Mouse (Mus musculus) limb, embryonic 10.5 days (tissue): ENCODE measurements around the gene 2410004B18Rik. TPM values are rescaled to one million over a fixed set of nuclear protein-coding genes. Genes with fewer than 3 reads are reported as not detected.
A peak's percentile ranks its signal among the peaks of the same experiment; 100 is the strongest.

Experiments
- DNase-seq: peaks from one replicate; pipeline ENCODE4 v3.0.0-alpha.2; 2017; ENCODE audit warnings: low spot score
- H3K27ac ChIP-seq: fragments of 300-500 bp; sonication (generic); 2 replicates; pipeline ENCODE4 v1.5.1; 2016; ENCODE audit warnings: mild to moderate bottlenecking
- H3K27me3 ChIP-seq: fragments of 300-500 bp; sonication (generic); 2 replicates; pipeline ENCODE4 v1.6.1; 2016; ENCODE audit warnings: low read depth, mild to moderate bottlenecking; ENCODE audit not compliant: poor library complexity, severe bottlenecking
- H3K36me3 ChIP-seq: fragments of 300-500 bp; sonication (generic); 2 replicates; pipeline ENCODE4 v1.6.1; 2016; ENCODE audit warnings: mild to moderate bottlenecking, moderate library complexity
- H3K4me1 ChIP-seq: fragments of 300-500 bp; sonication (generic); 2 replicates; pipeline ENCODE4 v1.6.1; 2016
- H3K4me3 ChIP-seq: fragments of 300-500 bp; sonication (generic); 2 replicates; pipeline ENCODE4 v1.5.1; 2016; ENCODE audit warnings: mild to moderate bottlenecking, moderate library complexity
- H3K9me3 ChIP-seq: fragments of 300-500 bp; sonication (generic); replicated peaks from 2 replicates; pipeline ENCODE4 v1.6.1; 2016; ENCODE audit warnings: mild to moderate bottlenecking
- WGBS: fragments of 180-500 bp; shearing (Covaris S2); methylation state at CpG from one replicate; pipeline ENCODE4 v1.1.7; 2016; 5-methylcytosine and 5-hydroxymethylcytosine counted together
- polyA plus RNA-seq: library from polyadenylated mRNA; unstranded; fragments of >200 nt; fragmentation: Nextera tagmentation; extraction: Ambion mirVana; gene quantifications from 2 replicates; pipeline ENCODE4 v1.2.1, GENCODE M21; 2016

The 2410004B18Rik gene
- polyA plus RNA-seq, 1 experiment from 2014 or later = 52.4 TPM

DNA sequence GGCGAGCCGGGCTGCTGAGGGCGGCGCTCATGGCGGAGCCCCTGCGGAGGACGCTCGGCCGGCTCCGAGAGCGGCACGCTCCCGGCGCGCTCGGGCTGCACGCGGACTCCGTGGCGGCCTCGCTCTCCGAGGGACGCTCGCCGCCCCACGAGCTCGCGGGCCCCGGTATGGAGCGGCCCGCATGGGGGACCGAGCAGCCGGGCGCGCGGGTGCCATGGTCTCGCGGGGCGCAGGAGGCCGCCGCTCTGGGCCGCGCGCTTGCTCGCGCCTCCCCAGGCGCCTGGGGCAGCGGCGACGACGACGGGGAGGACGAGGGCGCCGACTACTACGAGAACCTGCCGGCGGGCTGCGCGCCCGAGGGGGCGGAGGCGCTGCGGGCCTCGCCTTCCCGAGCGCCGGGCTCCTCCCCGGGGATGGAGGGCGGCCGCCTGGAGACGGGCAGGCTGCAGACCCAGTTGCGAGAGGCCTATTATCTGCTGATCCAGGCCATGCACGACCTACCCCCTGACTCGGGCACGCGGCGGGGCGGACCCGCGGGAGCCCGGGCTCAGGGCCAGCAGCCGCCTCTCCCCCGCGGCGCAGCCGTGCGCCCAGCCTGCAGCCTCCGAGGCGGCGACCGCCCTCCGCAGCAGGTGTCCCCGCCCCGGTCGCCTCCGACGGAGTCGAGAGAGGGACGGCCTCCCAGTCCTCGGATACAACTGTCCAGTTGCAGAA, 50.3 kb downstream of the 2410004B18Rik start:
- under 1% methylated on average over 100 of the region's 101 CpGs for WGBS
- Histone ChIP-seq H3K27me3 (peaks cover 34% of the 10 kb centered on the region), H3K4me3 (peak overlapping the region; percentile 75), H3K9me3 (no peaks in the 10 kb centered on the region), H3K4me1 (peaks cover 36% of the 10 kb centered on the region), H3K36me3 (peaks cover 4% of the 10 kb centered on the region; the same call in 1 of the 2 replicates), H3K27ac (peak overlapping the region; percentile 91)
- DNase-seq = peak; percentile 73

DNA sequence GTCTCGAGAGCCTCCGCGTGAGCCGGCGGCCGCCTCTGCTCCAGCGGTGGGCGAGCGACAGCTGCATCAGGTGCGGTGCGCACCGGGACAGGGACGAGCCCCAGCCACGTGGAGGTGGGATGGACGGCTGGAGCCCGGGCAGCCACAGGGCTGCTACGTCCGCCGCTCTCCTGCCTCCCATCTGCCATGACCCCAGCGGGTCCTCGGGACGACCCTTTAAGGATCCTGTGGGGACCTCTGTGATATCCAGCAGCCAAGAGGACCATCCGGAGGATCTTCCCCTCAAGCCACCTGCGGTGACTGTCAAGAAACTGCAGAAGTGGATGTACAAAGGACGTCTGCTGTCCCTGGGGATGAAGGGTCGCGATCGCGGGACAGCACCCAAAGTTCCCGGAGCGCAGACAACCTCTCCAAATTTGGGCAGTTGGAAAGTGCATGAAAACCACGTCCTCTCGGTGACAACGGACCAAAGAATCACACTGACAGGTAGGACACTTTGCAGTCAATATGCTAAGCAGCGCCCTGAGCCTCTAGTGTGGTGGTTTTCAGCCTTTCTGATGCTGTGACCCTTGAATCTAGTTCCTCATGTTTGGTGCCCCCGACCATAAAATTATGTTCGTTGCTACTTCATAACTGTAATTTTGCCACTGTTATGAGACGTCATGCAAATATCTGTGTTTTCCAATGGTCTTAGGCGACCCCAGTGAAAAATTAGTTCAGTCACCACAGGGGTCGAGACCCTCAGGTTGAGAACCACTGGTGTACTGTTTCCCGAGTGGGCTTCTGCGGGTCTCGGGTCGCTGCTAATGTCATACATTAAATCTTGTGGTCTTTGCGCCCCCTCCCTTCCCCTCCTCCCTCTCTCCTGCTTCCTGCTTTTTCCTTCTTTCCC, 51.1 kb downstream of the 2410004B18Rik start:
- under 1% methylated on average over 44 of the region's 45 CpGs for WGBS
- Histone ChIP-seq H3K36me3 (peaks cover 4% of the 10 kb centered on the region; the same call in 1 of the 2 replicates), H3K4me1 (peaks cover 36% of the 10 kb centered on the region), H3K9me3 (no peaks in the 10 kb centered on the region), H3K4me3 (peak overlapping the region; percentile 75), H3K27me3 (peaks cover 34% of the 10 kb centered on the region), H3K27ac (peak overlapping the region; percentile 91)
- DNase-seq = peak; percentile 72

DNA sequence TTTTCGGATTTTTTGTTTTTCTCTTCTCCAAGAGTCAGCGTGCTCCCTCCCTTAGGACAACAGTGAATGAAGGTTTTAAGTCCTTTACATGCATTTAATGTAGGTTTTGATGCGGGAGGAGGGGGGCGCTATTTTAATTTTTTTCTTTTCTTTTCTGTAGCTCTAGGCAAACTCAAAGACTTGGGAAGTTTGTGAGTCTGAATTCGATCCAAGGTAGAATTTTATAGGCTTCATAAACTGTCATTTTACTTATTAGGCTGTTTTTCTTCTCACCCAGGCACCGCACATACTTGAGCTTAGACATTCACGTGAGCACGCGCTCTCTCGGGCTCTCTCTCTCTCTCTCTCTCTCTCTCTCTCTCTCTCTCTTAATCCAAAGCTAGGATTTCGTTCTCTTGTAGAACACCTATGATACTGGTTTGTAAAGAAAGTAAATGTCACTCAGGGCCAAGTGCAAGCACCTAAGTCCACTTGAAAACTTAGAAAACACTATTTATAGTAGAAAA, 51.8 kb downstream of the 2410004B18Rik start:
- H3K4me1 ChIP-seq = peaks cover 32% of the 10 kb centered on the region
- DNase-seq = no peak
- H3K36me3 ChIP-seq = peaks cover 4% of the 10 kb centered on the region; the same call in 1 of the 2 replicates
- 10% methylated on average over 11 of the region's 11 CpGs for WGBS
- no peak overlapping the region for H3K27ac ChIP-seq
- H3K27me3 ChIP-seq = peaks cover 34% of the 10 kb centered on the region
- no peaks in the 10 kb centered on the region for H3K9me3 ChIP-seq
- H3K4me3 ChIP-seq = peak overlapping the region; percentile 75

DNA sequence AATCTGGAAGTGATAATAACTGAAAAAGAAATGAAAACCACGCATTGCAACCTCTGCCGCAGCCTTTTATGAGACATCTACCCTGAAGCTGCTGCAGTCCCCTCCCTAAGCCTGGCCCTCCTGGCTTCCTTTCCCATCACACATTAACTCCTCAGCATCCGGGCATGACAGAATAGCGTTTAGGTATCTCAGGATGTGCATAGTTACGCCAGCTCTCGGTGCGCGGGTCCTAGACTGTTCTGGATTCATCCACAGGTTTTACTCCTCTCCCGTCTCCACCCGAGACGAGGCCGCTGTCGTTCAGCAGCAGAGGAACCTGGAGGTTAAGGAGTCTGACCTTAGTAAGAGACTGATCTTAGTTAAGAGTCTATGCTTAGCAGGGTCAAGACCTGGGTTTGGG, 53.3 kb downstream of the 2410004B18Rik start:
- no peak overlapping the region for H3K27ac ChIP-seq
- no peak overlapping the region for H3K4me3 ChIP-seq
- no peaks in the 10 kb centered on the region for H3K9me3 ChIP-seq
- H3K4me1 ChIP-seq = peaks cover 32% of the 10 kb centered on the region
- DNase-seq = no peak
- peaks cover 4% of the 10 kb centered on the region; the same call in 1 of the 2 replicates for H3K36me3 ChIP-seq
- peaks cover 21% of the 10 kb centered on the region for H3K27me3 ChIP-seq
- 86% methylated on average over 13 of the region's 13 CpGs for WGBS

DNA sequence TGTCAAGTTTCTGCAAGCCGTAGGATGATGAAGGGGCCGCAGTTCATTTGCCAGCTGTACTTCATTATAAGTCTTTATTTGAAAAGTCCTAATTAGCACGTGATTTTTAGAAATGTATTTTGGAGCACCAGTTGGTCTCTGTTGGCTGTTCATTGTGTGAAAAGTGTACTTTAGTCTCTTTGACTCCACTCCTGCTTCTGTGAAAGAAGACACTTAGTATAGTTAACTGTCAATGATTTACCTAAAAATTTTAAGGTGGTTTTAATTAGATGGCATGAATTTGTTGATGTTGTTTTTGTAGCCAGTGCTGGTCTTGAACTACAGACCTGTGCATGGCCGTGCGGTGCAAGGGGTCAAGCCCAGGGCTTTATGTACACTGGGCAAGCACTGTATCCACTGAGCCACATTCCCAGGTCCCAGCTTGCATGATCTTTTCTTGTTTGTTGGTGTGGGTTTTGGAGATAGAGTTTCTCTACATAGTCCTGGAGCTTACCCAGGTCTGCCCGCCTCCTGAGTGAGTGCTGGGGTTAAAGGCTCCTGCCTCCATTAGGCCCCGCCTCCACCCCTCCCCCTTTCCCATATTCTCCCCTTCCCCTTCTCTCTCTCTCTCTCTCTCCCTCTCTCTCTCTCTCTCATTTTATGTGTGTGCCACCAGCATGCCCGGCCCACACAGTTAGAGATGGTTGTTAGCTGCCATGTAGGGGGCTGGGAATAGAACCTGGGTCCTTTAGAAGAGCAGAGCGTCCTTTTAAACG, 54.3 kb downstream of the 2410004B18Rik start:
- no peak for DNase-seq
- Histone ChIP-seq H3K4me1 (peaks cover 31% of the 10 kb centered on the region), H3K27ac (no peak overlapping the region), H3K27me3 (peaks cover 14% of the 10 kb centered on the region), H3K36me3 (peaks cover 4% of the 10 kb centered on the region; the same call in 1 of the 2 replicates), H3K9me3 (no peaks in the 10 kb centered on the region), H3K4me3 (no peak overlapping the region)
- WGBS = 86% methylated on average over 10 of the region's 10 CpGs

DNA sequence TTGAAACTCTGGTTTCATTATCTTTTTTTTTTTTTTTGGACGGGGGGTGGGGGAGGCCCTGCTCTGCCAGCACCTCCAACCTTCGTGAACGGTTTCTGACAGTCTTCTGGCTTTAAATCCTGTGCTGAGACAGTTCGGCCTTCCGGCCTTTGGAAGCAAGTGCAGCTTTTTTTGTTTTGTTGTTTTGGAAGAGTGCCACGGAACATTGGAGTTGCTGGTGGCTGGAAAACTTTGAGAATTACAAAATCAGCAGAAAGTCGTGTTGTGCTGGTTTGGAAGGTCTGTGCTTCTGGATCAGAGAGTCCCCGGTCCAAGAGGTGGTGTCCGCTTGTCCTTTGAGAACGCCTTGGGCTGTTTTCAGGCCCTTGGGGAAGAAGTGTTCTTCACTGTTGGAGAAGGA, 55.0 kb downstream of the 2410004B18Rik start:
- H3K27me3 ChIP-seq = peaks cover 10% of the 10 kb centered on the region
- H3K9me3 ChIP-seq = no peaks in the 10 kb centered on the region
- WGBS = 96% methylated on average over 10 of the region's 10 CpGs
- peaks cover 4% of the 10 kb centered on the region; the same call in 1 of the 2 replicates for H3K36me3 ChIP-seq
- peaks cover 25% of the 10 kb centered on the region for H3K4me1 ChIP-seq
- H3K27ac ChIP-seq = no peak overlapping the region
- DNase-seq = no peak
- H3K4me3 ChIP-seq = no peak overlapping the region

DNA sequence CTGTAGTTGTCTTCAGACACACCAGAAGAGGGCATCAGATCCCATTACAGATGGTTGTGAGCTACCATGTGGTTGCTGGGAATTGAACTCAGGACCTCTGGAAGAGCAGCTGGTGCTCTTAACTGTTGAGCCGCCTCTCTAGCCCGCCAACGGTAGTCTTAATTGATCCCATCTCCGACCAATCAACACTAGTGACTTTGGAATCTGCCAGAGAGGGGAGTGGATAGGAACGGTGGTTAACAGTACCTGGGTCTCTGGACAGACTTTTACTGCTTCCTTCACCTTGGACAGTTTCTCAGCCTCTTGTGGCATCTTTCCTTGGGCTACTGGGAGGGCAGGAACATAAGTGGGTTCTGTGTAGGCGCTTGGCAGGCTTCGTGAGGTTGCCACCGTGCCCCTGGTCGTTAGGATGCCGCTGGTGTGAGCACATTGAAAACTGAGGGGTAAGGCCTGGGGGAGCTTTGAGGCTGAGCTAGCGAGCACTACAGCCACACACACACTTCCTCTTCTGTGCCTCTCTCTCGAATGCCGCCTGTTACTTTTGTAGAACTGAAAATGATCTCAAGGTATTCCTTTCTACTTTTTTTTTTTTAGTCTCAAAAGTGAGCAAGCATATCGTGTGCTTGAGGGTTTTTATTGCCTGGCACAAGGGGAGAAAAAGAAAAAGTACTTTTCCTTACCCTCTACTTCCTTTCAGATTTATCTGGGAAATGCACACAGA, 55.8 kb downstream of the 2410004B18Rik start:
- DNase-seq = no peak
- H3K27ac ChIP-seq = no peak overlapping the region

More for the DNA sequence above, 55.8 kb downstream of the 2410004B18Rik start:
- no peaks in the 10 kb centered on the region for H3K9me3 ChIP-seq
- peaks cover 16% of the 10 kb centered on the region for H3K4me1 ChIP-seq
- H3K27me3 ChIP-seq = peaks cover 3% of the 10 kb centered on the region; the same call in 1 of the 2 replicates
- H3K4me3 ChIP-seq = no peak overlapping the region
- WGBS = 87% methylated on average over 14 of the region's 14 CpGs
- peaks cover 9% of the 10 kb centered on the region for H3K36me3 ChIP-seq

Other genes with a start within 250 kb of the 2410004B18Rik start
- 13.7 and 14.2 TPM in 2 replicates for gene Ddah1, start 179.3 kb upstream of the 2410004B18Rik start, polyA plus RNA-seq
- 44.0 and 45.5 TPM in 2 replicates for gene Bcl10, start 15.2 kb upstream of the 2410004B18Rik start, polyA plus RNA-seq
- gene Syde2, start 49.9 kb downstream of the 2410004B18Rik start, polyA plus RNA-seq = 1.2 and 1.3 TPM in 2 replicates
- gene Wdr63, start 170.1 kb downstream of the 2410004B18Rik start, polyA plus RNA-seq = not detected in 2 replicates
- gene Mcoln3, start 179.4 kb downstream of the 2410004B18Rik start, polyA plus RNA-seq = 5.9 and 6.8 TPM in 2 replicates
- 0.45 and 0.46 TPM in 2 replicates for gene Mcoln2, start 211.8 kb downstream of the 2410004B18Rik start, polyA plus RNA-seq